In the genomic region with DNA sequence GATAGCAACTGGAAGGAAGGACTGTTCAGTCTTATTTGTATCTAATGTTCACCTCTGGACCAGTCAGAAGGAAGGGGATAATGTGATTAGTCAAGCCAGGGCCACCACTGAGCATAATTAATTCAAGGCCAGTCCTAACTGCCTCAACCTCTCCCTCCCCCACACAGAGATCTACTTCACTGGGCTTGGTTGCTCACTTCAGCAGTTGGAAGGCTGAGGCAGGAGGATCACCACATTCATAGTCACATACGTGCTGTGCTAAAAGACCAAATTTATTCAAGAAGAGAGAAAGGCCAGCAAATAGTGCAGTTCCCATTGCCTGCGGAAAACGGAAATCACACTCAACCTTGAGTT, we compare ENCODE assay signal across 8 mouse cellular contexts. TPM values are rescaled to one million over a fixed set of nuclear protein-coding genes. Genes with fewer than 3 reads are reported as not detected.
DNase-seq lines count a peak whose midpoint lies in the region; ATAC-seq and TF ChIP-seq lines count a peak whose summit lies in the region.

No protein-coding gene starts in this region.

- 30% methylated on average over 3 of the region's 3 CpGs for WGBS in embryonic facial prominence, embryonic 10.5 days
- WGBS in intestine, postnatal 0 days, result 33% methylated on average over 3 of the region's 3 CpGs
- WGBS in midbrain, postnatal 0 days, result 22% methylated on average over 3 of the region's 3 CpGs

- no peak for DNase-seq in left cerebral cortex, adult 2 months (ENCODE audit: extremely low spot score in 1 of 2, low spot score in 2 of 2)
- no peak for DNase-seq in left cerebral cortex, postnatal 36 days (ENCODE audit: low spot score in 2 of 2)
- peak; percentile 13 for DNase-seq in embryonic facial prominence, embryonic 10.5 days (ENCODE audit: low spot score)
- DNase-seq in midbrain, postnatal 0 days (ENCODE audit: low spot score), result no peak
- DNase-seq in ovary, postnatal 14 days (ENCODE audit: low spot score), result no peak
- no peak for DNase-seq in layer of hippocampus, adult 18-20 months (ENCODE audit: low spot score in 2 of 2)
- no peak for DNase-seq in adrenal gland, postnatal 4 days (ENCODE audit: low spot score in 2 of 2)

- H3K9ac ChIP-seq in intestine, postnatal 0 days (ENCODE audit: low read depth, low read length), result peak overlapping the region; percentile 67
- H3K9ac ChIP-seq in midbrain, postnatal 0 days (replicated peaks; ENCODE audit: low read length, poor library complexity, severe bottlenecking), result peak overlapping the region; percentile 77

- TF ChIP-seq CTCF in left cerebral cortex, adult 2 months (IDR thresholded peaks at IDR 0.05), result no peak
- no peak for TF ChIP-seq CTCF in intestine, postnatal 0 days (IDR thresholded peaks at IDR 0.05; ENCODE audit: low read depth)
- TF ChIP-seq CTCF in midbrain, postnatal 0 days (IDR thresholded peaks at IDR 0.05), result no peak

- H3K9me3 ChIP-seq in embryonic facial prominence, embryonic 10.5 days, result no peaks in the 10 kb centered on the region
- no peaks in the 10 kb centered on the region for H3K9me3 ChIP-seq in intestine, postnatal 0 days (ENCODE audit: control insufficient read depth)
- no peaks in the 10 kb centered on the region for H3K9me3 ChIP-seq in midbrain, postnatal 0 days (ENCODE audit: low read length)

- peak overlapping the region; percentile 77 for H3K4me2 ChIP-seq in intestine, postnatal 0 days (replicated peaks; ENCODE audit: low read depth)
- H3K4me2 ChIP-seq in midbrain, postnatal 0 days (ENCODE audit: low read depth, low read length, poor library complexity, severe bottlenecking), result peak overlapping the region; percentile 67

- peaks cover 9% of the 10 kb centered on the region; the same call in 1 of the 2 replicates for H3K36me3 ChIP-seq in embryonic facial prominence, embryonic 10.5 days (replicated peaks)
- H3K36me3 ChIP-seq in intestine, postnatal 0 days (ENCODE audit: control insufficient read depth, insufficient read depth), result peaks cover 12% of the 10 kb centered on the region; the same call in 1 of the 2 replicates
- no peaks in the 10 kb centered on the region for H3K36me3 ChIP-seq in midbrain, postnatal 0 days (ENCODE audit: insufficient read depth, low read length)

- H3K4me3 ChIP-seq in left cerebral cortex, adult 2 months, result peak overlapping the region; percentile 72
- H3K4me3 ChIP-seq in embryonic facial prominence, embryonic 10.5 days, result peak overlapping the region; percentile 90
- H3K4me3 ChIP-seq in intestine, postnatal 0 days (ENCODE audit: low read depth, low read length), result peak overlapping the region; percentile 46
- H3K4me3 ChIP-seq in midbrain, postnatal 0 days (ENCODE audit: low read depth, low read length), result peak overlapping the region; percentile 77

- H3K27ac ChIP-seq in left cerebral cortex, adult 2 months, result peak overlapping the region; percentile 93
- peak overlapping the region; percentile 90 for H3K27ac ChIP-seq in embryonic facial prominence, embryonic 10.5 days (replicated peaks)
- peak overlapping the region; percentile 89; the same call in 1 of the 2 replicates for H3K27ac ChIP-seq in intestine, postnatal 0 days (ENCODE audit: low read depth, low read length)
- H3K27ac ChIP-seq in midbrain, postnatal 0 days (ENCODE audit: low read depth, low read length), result peak overlapping the region; percentile 89

- ATAC-seq in intestine, postnatal 0 days, result no peak
- ATAC-seq in midbrain, postnatal 0 days (ENCODE audit: low FRiP score), result 0 out of 2 replicates have a peak, but pooled peaks have one; percentile 17

- no peaks in the 10 kb centered on the region for H3K27me3 ChIP-seq in embryonic facial prominence, embryonic 10.5 days (replicated peaks; ENCODE audit: low read depth, poor library complexity, severe bottlenecking)
- H3K27me3 ChIP-seq in intestine, postnatal 0 days (replicated peaks; ENCODE audit: control insufficient read depth, insufficient read depth, low read length), result no peaks in the 10 kb centered on the region
- H3K27me3 ChIP-seq in midbrain, postnatal 0 days (ENCODE audit: insufficient read depth, low read length), result no peaks in the 10 kb centered on the region

- H3K4me1 ChIP-seq in embryonic facial prominence, embryonic 10.5 days, result peaks cover 21% of the 10 kb centered on the region
- peaks cover 4% of the 10 kb centered on the region; the same call in 1 of the 2 replicates for H3K4me1 ChIP-seq in intestine, postnatal 0 days (replicated peaks; ENCODE audit: control insufficient read depth, insufficient read depth, low read length)
- 0 out of 2 replicates have a peak, but pooled peaks cover 5% of the 10 kb centered on the region for H3K4me1 ChIP-seq in midbrain, postnatal 0 days (ENCODE audit: insufficient read depth, low read length)

- intact Hi-C loops in left cerebral cortex, adult 2 months (cut with DNase I), result loop anchor here (5.0 kb wide), 1 partner anchor 351 kb away; the partner anchor contains the start of gene Pelp1
- intact Hi-C loops in left cerebral cortex, postnatal 36 days (cut with DNase I), result loop anchor here (10.0 kb wide), 1 partner anchor 349 kb away; the partner anchor contains the start of gene Pelp1

RNA-seq across cellular contexts. Expression of gene Zfp3, which starts 0.5 kb away (rescaled TPM):
- 10 to 100 TPM; 18.2 to 19.5 TPM for total RNA-seq in left cerebral cortex, adult 2 months (2021)
- 10 to 100 TPM; 17.3 to 21.7 TPM for total RNA-seq in left cerebral cortex, postnatal 36 days (2021)
- polyA plus RNA-seq in embryonic facial prominence, embryonic 10.5 days (2016; fragmentation: Nextera tagmentation; extraction: Ambion mirVana), result 4.7 and 5.7 TPM in 2 replicates
- 4.4 and 5.0 TPM in 2 replicates for polyA plus RNA-seq in intestine, postnatal 0 days (2015; fragmentation: Nextera tagmentation; extraction: Ambion mirVana)
- total RNA-seq in midbrain, postnatal 0 days (2014; rRNA removed), result 8.7 and 10.0 TPM in 2 replicates
- 9.7 and 10.3 TPM in 2 replicates for polyA plus RNA-seq in midbrain, postnatal 0 days (2015; fragmentation: Nextera tagmentation; extraction: Ambion mirVana)
- total RNA-seq in layer of hippocampus, adult 18-20 months (2021), result 10 to 100 TPM; 22.5 to 24.6 TPM
- 10 to 100 TPM; 12.9 to 13.2 TPM for total RNA-seq in adrenal gland, postnatal 4 days (2021)

RNA-seq across cellular contexts. Expression of gene Scimp, which starts 48.8 kb away (rescaled TPM):
- total RNA-seq in left cerebral cortex, adult 2 months (2021), result not detected
- not detected for total RNA-seq in left cerebral cortex, postnatal 36 days (2021)
- polyA plus RNA-seq in embryonic facial prominence, embryonic 10.5 days (2016; fragmentation: Nextera tagmentation; extraction: Ambion mirVana), result not detected in 2 replicates
- 1.9 and 2.0 TPM in 2 replicates for polyA plus RNA-seq in intestine, postnatal 0 days (2015; fragmentation: Nextera tagmentation; extraction: Ambion mirVana)
- total RNA-seq in midbrain, postnatal 0 days (2014; rRNA removed), result not detected in 2 replicates
- polyA plus RNA-seq in midbrain, postnatal 0 days (2015; fragmentation: Nextera tagmentation; extraction: Ambion mirVana), result not detected in 2 replicates
- total RNA-seq in layer of hippocampus, adult 18-20 months (2021), result not detected
- under 1 TPM; 0.48 to 0.68 TPM for total RNA-seq in adrenal gland, postnatal 4 days (2021)
